Mouse (Mus musculus) MEL (cell line): ENCODE measurements at regions not wholly inside any gene's neighbourhood (a gene's known extent, or its start where the extent isn't known, plus 50 kb on each side); places are given as distances from the start of the nearest gene placed in this dataset.

ENCODE experiments used
- BHLHE40 ChIP-seq: IDR thresholded peaks from 2 replicates; pipeline ENCODE4 v1.6.1; 2012; ENCODE audit warnings: low read depth, mild to moderate bottlenecking, inconsistent platforms, low read length, improper control_type of control experiment, borderline replicate concordance
- CHD1 ChIP-seq: IDR thresholded peaks from 2 replicates; pipeline ENCODE4 v1.6.1; 2012; ENCODE audit warnings: low read depth, mild to moderate bottlenecking, inconsistent platforms, low read length, improper control_type of control experiment
- CTCF ChIP-seq, 3 experiments: IDR thresholded peaks in 2 of 3; conservative IDR thresholded peaks in 1 of 3; 2 replicates each; pipeline ENCODE4 v1.5.1; 2011 to 2012; ENCODE audit warnings: low read length in 3 of 3, low read depth in 2 of 3, mild to moderate bottlenecking in 2 of 3, improper control_type of control experiment in 1 of 3, inconsistent platforms in 1 of 3, mixed read lengths in 1 of 3, moderate library complexity in 1 of 3; ENCODE audit not compliant: control insufficient read depth in 1 of 3, insufficient read depth in 1 of 3, poor library complexity in 1 of 3, severe bottlenecking in 1 of 3
- GABPA ChIP-seq: IDR thresholded peaks from 2 replicates; pipeline ENCODE4 v1.6.1; 2012; ENCODE audit warnings: low read depth, mild to moderate bottlenecking, inconsistent platforms, low read length, improper control_type of control experiment, moderate library complexity
- HCFC1 ChIP-seq: IDR thresholded peaks from 2 replicates; pipeline ENCODE4 v1.6.1; 2012; ENCODE audit warnings: low read depth, mild to moderate bottlenecking, inconsistent platforms, low read length, improper control_type of control experiment, moderate library complexity
- MAZ ChIP-seq: IDR thresholded peaks from 2 replicates; pipeline ENCODE4 v1.6.1; 2012; ENCODE audit warnings: low read depth, mild to moderate bottlenecking, inconsistent platforms, low read length, improper control_type of control experiment
- MXI1 ChIP-seq: IDR thresholded peaks from 2 replicates; pipeline ENCODE4 v1.6.1; 2011; ENCODE audit warnings: mild to moderate bottlenecking, low read depth, low read length, improper control_type of control experiment
- POLR2A ChIP-seq, 2 experiments: IDR thresholded peaks; 2 replicates each; pipeline ENCODE4 v1.6.1; 2011 to 2012; ENCODE audit warnings: low read length in 2 of 2, mild to moderate bottlenecking in 2 of 2, control low read depth in 1 of 2, improper control_type of control experiment in 1 of 2, low read depth in 1 of 2, moderate library complexity in 1 of 2; ENCODE audit not compliant: control insufficient read depth in 1 of 2, insufficient read depth in 1 of 2, poor library complexity in 1 of 2
- POLR2AphosphoS2 ChIP-seq: IDR thresholded peaks from 2 replicates; pipeline ENCODE4 v1.6.1; 2011; ENCODE audit warnings: low read length, improper control_type of control experiment
- SMC3 ChIP-seq: IDR thresholded peaks from 2 replicates; pipeline ENCODE4 v1.6.1; 2011; ENCODE audit warnings: low read depth, low read length, improper control_type of control experiment
- UBTF ChIP-seq: IDR thresholded peaks from 2 replicates; pipeline ENCODE4 v1.6.1; 2012; ENCODE audit warnings: low read depth, mild to moderate bottlenecking, inconsistent platforms, low read length, improper control_type of control experiment, moderate library complexity, borderline replicate concordance; ENCODE audit not compliant: insufficient read depth
- USF2 ChIP-seq, 2 experiments: IDR thresholded peaks; 2 replicates each; pipeline ENCODE4 v1.6.1; 2011 to 2012; ENCODE audit warnings: improper control_type of control experiment in 2 of 2, low read length in 2 of 2, borderline replicate concordance in 1 of 2, inconsistent platforms in 1 of 2, low read depth in 1 of 2, mild to moderate bottlenecking in 1 of 2; ENCODE audit not compliant: insufficient read depth in 1 of 2
- ZNF384 ChIP-seq: IDR thresholded peaks from 2 replicates; pipeline ENCODE4 v1.6.1; 2012; ENCODE audit warnings: low read depth, mild to moderate bottlenecking, inconsistent platforms, low read length, improper control_type of control experiment

- no peak for TF ChIP-seq ZNF384
- TF ChIP-seq SMC3, result no peak
- no peak for TF ChIP-seq CHD1
- TF ChIP-seq POLR2A (IDR thresholded peaks at IDR 0.05; ENCODE audit: control insufficient read depth in 1 of 2, insufficient read depth in 1 of 2, low read depth in 1 of 2, low read length in 2 of 2, poor library complexity in 1 of 2), result no peak
- TF ChIP-seq CTCF (IDR thresholded peaks at IDR 0.05 in 2 of 3, conservative IDR thresholded peaks at IDR 0.05 in 1 of 3; ENCODE audit: control insufficient read depth in 1 of 3, insufficient read depth in 1 of 3, low read depth in 2 of 3, low read length in 3 of 3, poor library complexity in 1 of 3, severe bottlenecking in 1 of 3), result no peak
- TF ChIP-seq BHLHE40, result no peak
- no peak for TF ChIP-seq HCFC1
- TF ChIP-seq MAZ, result no peak
- TF ChIP-seq USF2 (IDR thresholded peaks at IDR 0.05; ENCODE audit: borderline replicate concordance in 1 of 2, insufficient read depth in 1 of 2, low read depth in 1 of 2, low read length in 2 of 2), result no peak
- TF ChIP-seq MXI1, result no peak
- TF ChIP-seq UBTF, result no peak
- TF ChIP-seq POLR2AphosphoS2, result no peak
- no peak for TF ChIP-seq GABPA
These were observed 389.1 kb downstream of the Insc start for GRCm38 (mm10) chr7:115132595-115132994.
